Mouse (Mus musculus) liver, adult 2 months (tissue): ENCODE results near the gene Naa25. TPM values are rescaled to one million over a fixed set of nuclear protein-coding genes. Genes with fewer than 3 reads are reported as not detected.

Experiments
- DNase-seq: peaks from one replicate; pipeline ENCODE4 v3.0.0-alpha.2; 2011; ENCODE audit warnings: low read depth, low spot score; ENCODE audit errors: extremely low read depth
- H3K27ac ChIP-seq: fragments of 200-500 bp; replicated peaks from 2 replicates; pipeline ENCODE4 v1.5.1; 2012; ENCODE audit warnings: low read depth, mild to moderate bottlenecking, control low read depth, inconsistent platforms, low read length; ENCODE audit not compliant: insufficient read depth
- H3K27me3 ChIP-seq: fragments of 200-500 bp; 2 replicates; pipeline ENCODE4 v1.6.1; 2012; ENCODE audit warnings: mild to moderate bottlenecking, moderate library complexity, low read length, inconsistent platforms; ENCODE audit not compliant: control insufficient read depth, insufficient read depth
- H3K36me3 ChIP-seq: fragments of 200-500 bp; 2 replicates; pipeline ENCODE4 v1.6.1; 2012; ENCODE audit warnings: low read length, inconsistent platforms; ENCODE audit not compliant: control insufficient read depth, insufficient read depth
- H3K4me1 ChIP-seq: fragments of 200-500 bp; 2 replicates; pipeline ENCODE4 v1.6.1; 2011; ENCODE audit warnings: low read length; ENCODE audit not compliant: control insufficient read depth, insufficient read depth
- H3K4me3 ChIP-seq: fragments of 200-500 bp; 2 replicates; pipeline ENCODE4 v1.5.1; 2011; ENCODE audit warnings: low read depth, mild to moderate bottlenecking, control low read depth, low read length, moderate library complexity; ENCODE audit not compliant: insufficient read depth
- H3K79me2 ChIP-seq: fragments of 200-500 bp; 2 replicates; pipeline ENCODE4 v1.6.1; 2012; ENCODE audit warnings: inconsistent platforms, mild to moderate bottlenecking, low read length, moderate library complexity; ENCODE audit not compliant: control insufficient read depth, insufficient read depth
- H3K9ac ChIP-seq: fragments of 200-500 bp; 2 replicates; pipeline ENCODE4 v1.6.1; 2012; ENCODE audit warnings: low read depth, mild to moderate bottlenecking, control low read depth, inconsistent platforms, low read length
- CTCF ChIP-seq: fragments of 200-500 bp; IDR thresholded peaks from 2 replicates; pipeline ENCODE4 v1.5.1; 2011; ENCODE audit warnings: low read depth, low read length, control low read depth
- POLR2A ChIP-seq: fragments of 200-500 bp; IDR thresholded peaks from 2 replicates; pipeline ENCODE4 v1.6.1; 2011; ENCODE audit warnings: low read length, control low read depth; ENCODE audit not compliant: insufficient read depth; ENCODE audit errors: extremely low read depth
- WGBS: fragments of 180-500 bp; shearing (Covaris S2); methylation state at CpG from one replicate; pipeline ENCODE4 v1.1.7; 2018; 5-methylcytosine and 5-hydroxymethylcytosine counted together
- polyA plus RNA-seq: library from polyadenylated mRNA; depleted of rRNA; stranded (reverse); fragments of >200 nt; gene quantifications from 2 replicates; pipeline ENCODE4 v1.2.3, GENCODE M21; 2012
- total RNA-seq: library from RNA; depleted of rRNA; stranded (reverse); fragments of >200 nt; gene quantifications from 2 replicates; pipeline ENCODE4 v1.2.3, GENCODE M21; 2014

Naa25 gene
- total and polyA plus RNA-seq, 2 experiments, result 7.6 to 8.6 TPM

DNA sequence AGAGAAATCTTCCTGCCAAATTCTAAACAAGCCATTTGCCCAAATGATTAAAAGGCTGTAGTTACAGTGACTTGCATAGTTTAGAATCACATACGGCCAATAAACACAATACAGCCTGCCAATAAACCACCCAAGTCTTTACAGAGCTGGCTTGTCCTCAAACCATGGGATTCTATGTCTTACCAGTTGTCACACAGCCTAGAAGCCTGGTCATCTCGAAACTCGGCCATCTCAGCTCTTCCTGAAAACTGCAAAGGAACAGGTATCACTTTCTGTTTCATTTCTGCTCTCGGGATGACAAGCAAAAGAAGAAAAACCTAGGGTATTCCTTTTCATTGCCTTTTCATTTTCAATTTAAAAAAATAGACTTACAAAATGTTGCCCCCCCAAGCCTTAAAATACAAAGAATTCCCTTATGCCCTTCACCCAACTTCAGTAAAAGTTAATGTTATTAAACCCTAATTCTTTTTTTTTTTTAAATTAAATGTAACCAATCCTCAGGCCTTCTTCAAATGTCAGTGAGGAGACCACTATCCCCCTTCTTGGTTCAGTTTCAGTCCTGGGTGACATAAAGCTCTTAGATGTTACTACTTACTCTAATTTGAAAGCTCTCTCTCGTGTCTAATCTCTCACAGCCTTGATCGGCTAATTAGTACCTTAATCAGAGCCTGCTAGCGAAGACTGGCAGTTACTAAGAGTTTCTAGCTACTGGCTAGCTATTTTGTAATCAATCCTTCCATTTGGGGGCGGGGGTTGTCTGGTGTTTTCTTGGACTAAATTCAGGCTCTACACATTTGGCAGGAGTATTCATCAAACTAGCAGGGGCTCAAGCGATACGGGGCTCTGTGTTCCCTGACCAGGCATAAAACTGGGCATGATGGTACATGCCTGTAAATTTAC is 13.6 kb upstream of the Naa25 start:
- Histone ChIP-seq H3K27ac (peak overlapping the region; percentile 91), H3K4me3 (peak overlapping the region; percentile 69), H3K79me2 (peaks cover 21% of the 10 kb centered on the region; the same call in 1 of the 2 replicates), H3K36me3 (peaks cover 16% of the 10 kb centered on the region), H3K9ac (peak overlapping the region; percentile 81), H3K4me1 (peaks cover 15% of the 10 kb centered on the region), H3K27me3 (no peaks in the 10 kb centered on the region)
- peak; percentile 70 for DNase-seq
- TF ChIP-seq CTCF (no peak), POLR2A (no peak)
- 1% methylated on average over 10 of the region's 10 CpGs for WGBS

GRCm38 (mm10) chr5:121384757-121385460 is 12.8 kb upstream of the Naa25 start:
- Histone ChIP-seq H3K27me3 (no peaks in the 10 kb centered on the region), H3K27ac (peak overlapping the region; percentile 91), H3K79me2 (peaks cover 21% of the 10 kb centered on the region; the same call in 1 of the 2 replicates), H3K4me1 (peaks cover 15% of the 10 kb centered on the region), H3K4me3 (peak overlapping the region; percentile 69), H3K9ac (peak overlapping the region; percentile 81), H3K36me3 (peaks cover 10% of the 10 kb centered on the region)
- DNase-seq, result peak; percentile 74
- TF ChIP-seq POLR2A, result peak; percentile 72
- TF ChIP-seq CTCF, result no peak
- under 1% methylated on average over 41 of the region's 47 CpGs for WGBS

- peak within 1 kb of the TSS; percentile 91 for H3K27ac ChIP-seq
- H3K4me1 ChIP-seq, result peaks cover 15% of the 10 kb centered on the region
These were observed 12.1 kb upstream of the Naa25 start, which contains the start of gene Trafd1 for GRCm38 (mm10) chr5:121385461-121386119. Gene Trafd1 (minus strand): TSS chr5:121385632.

DNA sequence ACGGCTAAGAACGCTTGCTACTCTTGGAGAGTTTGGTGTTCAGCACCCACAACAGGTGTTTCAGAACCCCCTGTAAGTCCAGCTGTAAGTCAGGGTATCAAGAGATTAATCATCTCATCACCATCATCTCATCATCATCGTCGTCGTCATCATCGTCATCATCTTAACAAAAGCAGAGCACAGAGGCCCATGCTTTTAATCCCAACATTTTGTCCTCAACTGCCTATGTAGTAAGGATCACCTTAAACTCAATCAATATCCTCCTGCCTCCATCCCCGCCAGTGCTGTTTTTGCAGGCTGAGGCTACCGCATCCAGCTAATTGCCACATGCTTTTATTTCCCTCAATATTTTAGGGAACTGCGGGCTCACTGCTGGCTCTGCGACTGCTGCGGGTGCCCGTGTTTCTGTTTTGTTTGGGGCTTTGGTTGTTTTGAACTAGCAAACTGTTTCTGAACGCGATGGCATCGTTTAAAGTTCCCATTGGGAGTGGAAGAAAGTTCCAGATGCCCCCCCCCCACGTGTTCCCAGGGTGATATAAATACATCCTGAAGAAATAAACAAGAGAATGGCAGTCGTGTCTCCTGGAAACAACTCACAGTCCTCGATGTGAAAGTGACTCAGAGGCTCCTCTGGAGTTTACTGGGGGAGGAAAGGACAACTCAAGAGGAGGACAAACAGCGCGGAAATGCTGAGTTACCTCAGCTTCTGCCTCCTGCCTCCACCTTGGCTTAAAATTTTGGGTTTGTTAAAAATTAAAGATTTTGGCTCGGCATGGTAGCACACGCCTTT is 11.4 kb upstream of the Naa25 start:
- DNase-seq, result no peak
- Histone ChIP-seq H3K9ac (no peak overlapping the region), H3K27ac (peak overlapping the region; percentile 80), H3K79me2 (peaks cover 17% of the 10 kb centered on the region; the same call in 1 of the 2 replicates), H3K27me3 (no peaks in the 10 kb centered on the region), H3K4me1 (peaks cover 15% of the 10 kb centered on the region), H3K36me3 (no peaks in the 10 kb centered on the region; the same call in 1 of the 2 replicates), H3K4me3 (peak overlapping the region; percentile 55; the same call in 1 of the 2 replicates)
- WGBS, result 35% methylated on average over 22 of the region's 22 CpGs
- TF ChIP-seq CTCF (no peak), POLR2A (no peak)

More at GRCm38 (mm10) chr5:121385461-121386119, 12.1 kb upstream of the Naa25 start, which contains the start of gene Trafd1:
- Histone ChIP-seq H3K9ac (peak within 1 kb of the TSS; percentile 81), H3K27me3 (no peaks in the 10 kb centered on the region), H3K4me3 (peak within 1 kb of the TSS; percentile 69), H3K36me3 (peaks cover 6% of the 10 kb centered on the region), H3K79me2 (peaks cover 21% of the 10 kb centered on the region; the same call in 1 of the 2 replicates)
- TF ChIP-seq POLR2A (0 out of 2 replicates have a peak, but pooled peaks have one; percentile 22), CTCF (no peak)
- peak; percentile 89 for DNase-seq
- 1% methylated on average over 36 of the region's 45 CpGs for WGBS
